Mouse (Mus musculus) erythroblast, adult 5-6 weeks (primary cell): ENCODE data around the gene Gldn. TPM values are rescaled to one million over a fixed set of nuclear protein-coding genes. Genes with fewer than 3 reads are reported as not detected.

Source experiments
- ATAC-seq: replicated peaks from 2 replicates; pipeline ENCODE4 v1.8.0; 2016; ENCODE audit warnings: moderate number of reproducible peaks, mild to moderate bottlenecking, moderate TSS enrichment, inconsistent platforms; ENCODE audit not compliant: poor library complexity, low FRiP score, severe bottlenecking
- total RNA-seq, 2 experiments: library from RNA; stranded (forward) in 1 of 2; stranded (reverse) in 1 of 2; fragments of 150-400 nt in 1 of 2; fragments of 200-764, 138-1000 nt in 1 of 2; gene quantifications; 2 replicates each; pipeline versions ENCODE4 v1.2.3 to v1.2.4; 2015 to 2017; ENCODE audit warnings: low replicate concordance in 2 of 2

The Gldn gene
- 0.42 TPM in 1 of 2 replicates, not detected in the other for total RNA-seq (2015; ENCODE audit: low replicate concordance)
- not detected in 2 replicates for total RNA-seq (2017; ENCODE audit: low replicate concordance)

DNA sequence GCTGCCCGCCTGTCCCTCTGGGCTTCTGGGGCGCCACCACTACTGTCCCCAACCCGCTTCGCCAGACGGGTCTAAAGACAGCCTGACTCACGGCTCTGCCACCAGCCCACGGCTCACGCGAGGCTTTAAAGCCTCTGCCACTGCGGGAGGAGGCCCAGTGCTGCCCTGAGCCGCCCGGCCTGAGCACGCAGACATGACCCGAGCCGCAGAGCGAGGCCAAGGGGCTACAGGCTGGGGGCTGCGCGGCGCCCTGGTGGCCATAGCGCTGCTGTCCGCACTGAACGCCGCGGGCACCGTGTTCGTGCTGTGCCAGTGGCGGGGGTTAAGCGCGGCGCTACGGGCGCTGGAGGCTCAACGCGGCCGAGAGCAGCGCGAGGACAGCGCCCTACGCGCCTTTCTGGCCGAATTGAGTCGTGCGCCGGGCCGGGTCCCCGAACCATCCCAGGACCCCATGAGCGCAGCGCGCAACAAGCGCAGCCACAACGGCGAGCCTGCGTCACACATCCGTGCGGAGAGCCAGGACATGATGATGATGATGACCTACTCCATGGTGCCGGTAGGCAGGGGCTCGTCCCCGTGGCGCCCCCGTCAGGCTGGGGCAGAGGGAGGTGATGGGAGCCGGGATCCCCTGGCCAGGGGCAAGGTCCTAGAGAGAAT lies at the start of gene Gldn:
Gene Gldn, plus strand, starts transcription at position 156 of the 657 bp plus-strand sequence.
- ATAC-seq = no peak

DNA sequence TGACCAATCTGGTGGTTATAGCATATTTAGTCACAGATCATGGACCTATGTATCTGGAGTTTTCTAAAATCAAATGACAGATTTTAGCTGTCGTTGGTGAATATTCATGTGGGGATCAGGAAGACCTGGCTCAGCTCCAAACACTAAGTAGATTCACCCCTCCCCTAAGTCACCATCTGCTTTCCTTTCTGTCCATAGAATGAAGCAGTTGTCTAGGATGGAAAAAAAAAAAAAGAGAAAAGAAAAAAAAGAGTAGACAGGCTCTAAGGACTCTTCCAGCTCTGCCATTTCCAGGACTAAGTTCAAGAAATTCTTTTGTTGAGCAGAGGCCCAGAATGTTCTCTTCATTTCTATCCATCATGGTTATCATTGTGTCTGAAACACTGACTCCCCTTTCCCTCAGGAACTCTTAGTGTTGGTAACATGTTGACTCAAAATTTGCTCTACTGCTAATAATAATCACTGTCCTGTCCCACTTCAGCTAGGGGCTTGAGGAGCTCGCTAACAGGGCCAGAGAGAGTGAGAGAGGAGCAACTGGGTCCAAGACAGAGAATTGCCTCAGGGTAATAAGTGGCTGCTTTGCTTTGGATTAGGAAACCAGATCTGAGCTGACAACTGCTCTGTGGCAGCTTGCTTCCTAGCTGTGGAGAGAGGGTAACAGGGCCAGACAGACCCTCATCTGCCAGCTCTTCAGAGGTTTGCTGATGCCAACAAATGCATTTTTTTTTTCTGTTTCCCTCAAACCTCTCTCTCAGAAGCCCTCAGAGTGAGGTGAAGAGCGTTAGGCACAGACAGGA lies 41.2 kb upstream of the Gldn start:
- ATAC-seq = no peak

DNA sequence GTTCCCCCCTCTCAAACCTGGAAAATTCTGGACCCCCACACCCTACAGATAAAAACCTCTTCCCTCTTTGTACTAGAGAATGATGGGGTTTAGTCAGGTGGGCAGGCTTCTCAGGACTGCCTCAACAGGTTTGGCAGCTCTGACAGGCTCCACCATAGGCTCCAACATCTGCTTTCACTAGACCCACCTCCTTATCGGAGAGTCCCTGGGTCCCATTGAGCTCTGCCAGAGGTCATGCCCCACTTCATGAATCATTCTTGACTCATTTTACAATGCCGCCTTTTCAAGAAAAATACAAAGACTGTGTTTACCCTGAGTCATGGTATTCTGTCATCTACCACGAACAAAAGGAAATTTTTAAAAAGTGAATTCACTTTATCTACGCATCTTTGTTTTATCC lies 21.5 kb upstream of the Gldn start:
- no peak for ATAC-seq

DNA sequence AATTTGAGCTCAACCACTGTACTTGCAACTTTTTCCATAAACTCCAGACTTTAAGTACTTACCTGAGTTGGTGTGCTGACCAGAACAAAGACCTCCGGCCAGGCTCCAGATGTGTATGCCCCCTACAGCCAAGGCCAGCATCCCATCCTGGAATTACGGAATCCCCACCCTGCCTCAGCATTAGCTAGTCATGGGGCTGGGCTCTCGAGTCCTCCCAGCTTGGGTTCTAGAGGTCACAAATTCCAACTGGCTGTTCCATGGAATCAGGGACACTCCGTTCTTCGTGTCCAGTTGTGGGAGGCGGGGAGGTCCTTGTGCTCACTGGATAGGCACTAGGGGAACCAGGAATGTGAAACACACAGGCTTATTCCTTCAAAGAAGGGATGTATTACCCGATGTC lies 18.3 kb upstream of the Gldn start, which contains the start of gene Cyp19a1:
Gene Cyp19a1, minus strand, starts transcription at position 101 of the 400 bp plus-strand sequence.
- no peak for ATAC-seq

DNA sequence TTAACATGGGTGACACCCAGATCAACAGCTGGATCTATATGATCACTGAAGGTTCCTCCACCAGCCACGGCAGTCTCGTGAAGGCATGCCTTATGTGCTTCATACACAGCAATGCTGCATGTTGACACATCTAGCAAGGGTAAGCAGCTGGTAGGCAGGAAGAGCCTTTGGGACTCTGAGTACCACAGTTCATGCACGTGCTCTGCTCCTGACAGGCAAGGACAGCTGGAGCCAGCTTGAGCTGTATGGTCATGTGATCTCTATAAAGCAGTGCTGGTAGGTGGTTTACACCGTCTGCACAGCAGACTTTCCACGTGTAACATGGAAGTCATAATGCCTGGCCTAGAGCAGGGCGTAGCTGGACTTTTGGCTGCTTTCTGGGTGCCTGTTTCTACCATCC lies 16.3 kb upstream of the Gldn start:
- no peak for ATAC-seq

DNA sequence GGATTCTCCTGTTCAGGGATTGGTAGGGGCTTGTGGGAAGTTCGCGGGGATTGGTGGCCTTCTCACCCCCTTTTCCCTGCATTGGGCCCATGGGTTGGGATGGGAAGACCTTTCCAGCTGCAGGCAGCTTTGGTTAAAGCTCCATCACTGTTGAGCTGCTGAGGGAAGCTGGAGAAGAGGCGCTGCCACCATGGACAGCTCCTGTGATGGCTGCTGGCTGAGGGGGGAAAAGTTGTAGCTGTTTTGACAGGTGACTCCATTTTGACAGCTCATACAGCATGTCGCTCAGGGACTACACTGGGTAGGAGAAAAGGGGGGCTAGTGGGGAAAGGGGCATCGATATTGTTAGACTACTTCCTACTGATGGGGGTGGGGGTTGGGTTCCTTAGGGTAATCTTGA lies 15.4 kb upstream of the Gldn start:
- ATAC-seq = no peak

DNA sequence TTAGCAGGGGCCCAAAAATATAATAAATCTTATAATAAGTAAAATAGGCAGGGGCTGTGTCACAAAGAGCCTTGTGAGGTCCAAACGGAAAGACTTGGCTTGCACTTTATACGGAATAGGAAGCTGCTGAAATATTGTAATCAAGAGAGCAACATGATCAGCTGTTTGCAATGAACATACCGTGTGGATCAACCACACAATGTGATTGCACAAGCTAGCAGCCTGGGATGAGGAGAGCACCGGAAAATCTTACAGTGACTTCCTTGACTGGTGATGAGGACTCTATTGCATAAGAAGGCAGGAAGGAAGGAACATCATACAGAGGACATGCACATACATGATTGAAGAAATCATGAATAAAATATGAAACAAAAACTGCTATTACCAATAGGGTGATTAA lies 11.0 kb upstream of the Gldn start:
- no peak for ATAC-seq

DNA sequence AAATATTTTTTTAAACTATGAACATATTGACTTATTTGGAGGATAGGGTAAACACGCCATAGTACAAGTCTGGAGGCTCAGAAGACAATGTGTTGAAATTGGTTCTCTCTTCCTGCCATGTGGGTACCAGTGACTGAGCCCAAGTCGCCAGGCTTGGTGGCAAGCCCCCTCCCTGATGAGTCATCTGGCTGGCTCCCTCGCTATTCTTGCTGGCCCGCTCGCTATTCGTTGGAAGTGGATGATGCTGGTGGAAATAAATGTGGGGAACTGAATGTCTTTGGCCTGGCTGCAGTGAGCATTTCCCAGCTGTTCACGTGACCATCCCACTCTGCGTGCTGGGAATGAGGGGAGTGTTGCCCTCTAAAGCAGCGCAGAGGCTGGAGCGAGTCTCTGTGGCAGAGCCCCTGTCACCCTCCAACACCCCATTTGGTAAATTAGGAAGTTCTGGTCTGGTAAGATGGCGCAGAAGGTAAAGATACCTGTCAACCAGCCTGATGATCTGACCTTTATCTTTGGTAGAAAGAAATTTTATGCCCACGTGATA lies 7.2 kb upstream of the Gldn start:
- ATAC-seq = no peak

DNA sequence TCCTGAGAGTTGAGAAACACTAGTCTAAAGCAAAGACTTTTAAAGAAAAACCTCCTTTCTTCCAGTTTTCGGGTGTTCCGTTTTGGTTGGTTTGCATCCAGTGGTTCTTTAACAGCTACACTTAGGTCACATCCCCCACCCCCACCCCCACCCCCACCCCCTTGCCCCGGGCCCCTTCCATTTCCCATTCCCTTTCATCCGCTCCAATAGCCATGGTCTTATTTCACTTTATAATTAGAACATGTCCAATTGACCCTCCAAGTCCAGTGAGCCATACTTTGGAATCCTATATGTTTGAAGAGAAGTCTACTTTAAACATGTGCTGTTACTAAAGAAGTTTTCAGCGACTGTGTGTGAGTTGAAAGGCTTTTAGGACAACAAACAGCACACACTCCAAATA lies 1.5 kb downstream of the Gldn start:
- no peak for ATAC-seq

DNA sequence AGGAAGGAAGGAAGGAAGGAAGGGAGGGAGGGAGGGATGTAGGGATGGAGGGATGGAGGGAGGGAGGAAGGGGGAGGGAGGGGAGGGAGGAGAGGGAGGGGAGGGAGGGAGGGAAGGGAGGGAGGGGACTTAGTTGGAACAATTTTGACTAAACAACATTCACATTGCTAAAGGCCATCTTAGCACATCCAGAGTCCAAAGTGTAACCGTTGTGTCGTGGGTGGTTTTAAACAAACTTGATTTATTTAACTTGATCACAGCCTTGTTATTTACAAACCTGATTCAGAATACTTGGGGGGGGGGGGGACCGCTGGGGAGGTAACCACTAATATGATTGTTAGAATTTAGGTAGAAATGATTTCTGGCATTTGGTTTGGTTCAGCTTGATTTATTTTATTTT lies 13.1 kb downstream of the Gldn start:
- ATAC-seq = no peak

DNA sequence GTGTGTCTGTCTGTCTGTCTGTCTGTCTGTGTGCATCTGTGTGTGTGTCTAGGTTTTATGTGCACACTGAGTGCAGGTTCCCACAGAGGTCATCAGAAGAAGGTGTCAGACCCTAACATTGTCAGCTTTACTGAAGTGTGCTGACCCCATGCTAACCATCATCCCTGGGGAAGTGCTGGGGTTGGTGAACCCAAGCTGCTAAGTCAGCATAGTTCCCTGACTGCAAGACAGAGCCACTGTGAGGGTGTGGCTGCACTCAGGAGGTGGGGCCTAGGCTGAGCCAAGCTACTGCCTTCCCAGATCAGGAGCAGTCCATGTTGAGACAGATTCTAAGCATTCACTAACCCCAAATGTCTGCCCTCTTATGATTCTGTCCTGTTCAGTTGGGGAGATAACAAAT lies 13.5 kb downstream of the Gldn start:
- ATAC-seq = no peak

DNA sequence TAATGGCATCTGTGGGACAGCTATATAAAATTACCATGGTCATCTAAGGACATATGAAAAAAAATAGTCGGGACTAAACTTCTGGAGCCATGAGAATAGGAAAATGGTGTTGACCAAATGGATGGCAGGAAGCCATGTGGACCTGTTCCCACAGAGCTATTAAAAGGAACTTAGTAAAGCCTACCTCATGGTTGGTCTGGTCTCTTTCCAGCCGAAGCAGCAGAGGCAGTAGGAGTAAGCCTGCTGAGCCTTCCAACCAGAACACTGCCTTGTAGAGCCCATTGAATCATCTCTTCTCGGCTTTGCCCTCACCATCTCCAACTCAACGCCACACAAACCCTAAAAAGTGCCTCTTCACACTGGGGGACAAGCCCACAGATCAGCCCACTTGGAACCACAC lies 15.0 kb downstream of the Gldn start:
- no peak for ATAC-seq

DNA sequence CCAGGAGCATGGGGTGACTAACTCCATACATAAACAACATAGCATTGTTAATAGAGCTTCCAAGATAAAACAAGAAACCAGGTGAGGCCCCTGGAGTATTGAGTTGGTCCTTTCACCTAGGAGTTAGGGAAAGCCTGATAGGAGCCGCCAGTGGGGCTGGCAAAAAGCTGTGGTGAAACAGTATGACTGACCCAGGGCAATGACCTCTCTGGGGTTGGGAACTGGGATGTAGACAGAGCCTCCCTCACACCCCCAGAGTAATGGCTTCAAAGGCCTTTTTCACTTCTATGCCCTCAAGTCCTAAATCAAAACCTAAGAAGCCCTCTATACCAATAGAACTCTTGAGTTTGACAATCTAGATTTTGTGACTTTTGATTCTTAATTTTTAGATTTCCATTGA lies 21.9 kb downstream of the Gldn start:
- ATAC-seq = no peak

DNA sequence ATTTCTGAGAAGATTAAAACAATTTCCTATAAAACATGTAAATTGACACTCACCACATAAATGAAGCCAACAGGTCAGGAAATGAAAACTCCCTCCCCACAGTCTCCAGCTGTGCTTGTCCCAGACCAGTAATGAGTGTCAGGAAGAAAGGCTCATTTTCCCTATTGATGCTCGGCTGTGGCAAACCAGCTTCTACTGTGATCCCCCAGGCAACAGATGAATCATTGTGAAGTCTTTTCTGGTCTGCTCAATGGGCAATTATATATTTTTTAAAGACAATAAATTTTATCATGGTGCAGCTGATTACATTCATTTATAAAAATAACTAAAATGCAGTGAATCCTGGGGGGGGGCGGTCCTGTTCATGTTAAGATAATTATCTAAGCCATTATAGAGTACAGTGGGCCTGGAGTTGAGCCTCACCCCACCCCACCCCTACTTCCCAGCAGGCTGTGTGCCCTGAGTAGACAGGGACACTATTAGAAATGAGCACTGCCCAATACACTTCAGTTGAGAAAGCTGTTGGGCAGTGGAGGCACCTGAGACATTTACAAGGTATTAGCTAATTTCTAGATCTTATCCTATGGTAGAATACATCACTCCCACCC lies 22.6 kb downstream of the Gldn start:
- ATAC-seq = no peak

DNA sequence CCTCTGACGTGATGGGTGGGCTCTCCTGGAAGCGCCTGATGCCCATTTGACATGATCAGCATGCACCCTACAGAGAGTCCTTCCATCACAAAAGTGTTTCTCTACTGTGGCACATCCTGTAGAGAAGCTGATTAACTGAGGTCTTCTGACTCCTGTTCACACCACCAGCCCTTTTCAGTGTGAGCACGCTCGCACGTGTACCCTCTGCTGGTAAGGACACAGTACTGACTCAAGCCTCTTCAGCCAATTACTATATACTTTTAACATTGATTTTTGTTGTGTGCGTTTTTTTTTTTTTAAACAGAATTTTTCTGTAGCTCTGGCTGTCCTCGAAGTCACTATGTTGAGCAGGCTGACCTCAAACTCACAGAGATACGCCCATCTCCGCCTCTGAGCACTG lies 30.1 kb downstream of the Gldn start:
- ATAC-seq = no peak

DNA sequence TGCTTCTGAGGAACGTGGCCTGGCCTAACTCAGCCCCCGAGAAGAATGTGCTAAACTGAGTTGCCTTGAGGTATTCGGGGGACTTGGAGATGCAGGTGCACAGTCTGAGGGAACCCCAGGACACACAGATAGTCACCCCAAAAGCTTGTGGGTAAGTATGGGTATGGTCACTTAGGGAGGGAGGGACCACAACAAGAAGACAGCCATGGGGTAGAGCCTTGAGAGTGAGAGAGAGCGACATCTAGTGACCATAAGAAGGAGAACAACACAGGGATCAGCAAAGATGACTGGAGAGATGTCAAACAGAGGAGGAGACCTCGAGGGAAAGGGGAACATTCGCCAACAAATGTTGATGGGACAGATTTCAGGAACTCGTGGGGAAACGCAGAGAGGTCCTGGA lies 37.2 kb downstream of the Gldn start:
- no peak for ATAC-seq

DNA sequence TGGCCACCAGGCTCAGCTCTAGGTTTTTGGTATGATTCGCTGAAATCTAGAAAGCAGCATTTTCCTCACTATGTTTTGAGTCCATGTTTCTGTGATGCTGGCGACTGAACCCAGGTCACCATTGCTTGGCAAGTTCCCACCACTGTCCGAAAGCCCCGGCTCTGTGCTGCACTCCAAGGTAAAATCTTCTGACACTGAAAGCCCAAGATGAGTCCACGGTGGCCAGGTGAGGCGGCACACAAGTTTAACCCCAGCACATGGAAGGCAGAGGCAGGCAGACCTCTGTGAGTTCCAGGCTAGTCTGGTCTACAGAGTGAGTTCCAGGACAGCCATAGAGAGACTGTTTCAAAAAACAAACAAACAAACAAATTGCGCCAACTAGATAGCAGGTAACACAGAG lies 42.9 kb downstream of the Gldn start:
- ATAC-seq = no peak

DNA sequence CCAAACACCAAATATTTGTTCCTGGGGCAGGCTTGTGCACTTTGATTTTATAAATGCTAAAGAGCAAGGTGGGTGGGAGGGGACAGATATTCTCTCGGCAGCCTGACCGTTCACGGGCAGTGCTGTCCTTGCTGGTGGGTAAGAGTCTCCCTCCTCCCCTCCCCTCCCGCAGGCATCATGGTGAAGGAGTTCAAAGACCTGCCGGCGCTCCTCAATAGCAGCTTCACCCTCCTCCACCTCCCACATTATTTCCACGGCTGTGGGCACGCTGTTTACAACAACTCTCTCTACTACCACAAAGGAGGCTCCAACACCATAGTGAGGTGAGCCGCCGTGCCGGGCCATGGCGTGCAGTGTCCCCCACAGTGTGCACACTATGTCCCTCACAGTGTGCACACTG lies 49.3 kb downstream of the Gldn start:
- no peak for ATAC-seq

DNA sequence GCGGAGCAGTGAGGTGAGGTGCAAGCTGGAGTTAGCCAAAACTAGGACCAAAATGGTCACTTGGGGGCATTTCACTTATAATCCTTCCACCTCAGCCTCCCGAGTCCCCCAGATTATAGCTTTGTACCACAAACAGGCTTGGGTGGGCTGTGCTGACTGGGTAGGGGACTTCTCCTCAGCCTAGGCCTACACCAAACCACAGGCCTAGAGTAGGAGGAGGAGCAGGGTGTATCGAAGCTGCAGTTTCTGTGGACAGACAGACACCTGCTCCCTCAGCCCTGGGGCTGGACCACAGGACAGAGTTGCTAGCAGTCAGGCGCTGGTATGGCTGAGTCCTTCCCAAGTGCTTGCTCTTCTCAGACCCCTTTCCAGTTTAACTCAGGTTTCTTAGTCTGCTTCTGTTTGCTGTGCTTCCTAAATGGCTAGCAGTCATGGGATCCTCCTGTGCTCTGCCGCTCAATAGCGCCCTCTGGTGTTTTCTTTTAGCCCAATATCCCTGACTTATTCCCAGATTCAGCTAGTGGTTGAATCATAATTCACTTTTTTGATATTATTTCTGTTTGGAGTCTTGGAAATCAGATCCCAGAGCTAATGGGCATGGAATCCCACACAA lies 50.4 kb downstream of the Gldn start:
- ATAC-seq = no peak

DNA sequence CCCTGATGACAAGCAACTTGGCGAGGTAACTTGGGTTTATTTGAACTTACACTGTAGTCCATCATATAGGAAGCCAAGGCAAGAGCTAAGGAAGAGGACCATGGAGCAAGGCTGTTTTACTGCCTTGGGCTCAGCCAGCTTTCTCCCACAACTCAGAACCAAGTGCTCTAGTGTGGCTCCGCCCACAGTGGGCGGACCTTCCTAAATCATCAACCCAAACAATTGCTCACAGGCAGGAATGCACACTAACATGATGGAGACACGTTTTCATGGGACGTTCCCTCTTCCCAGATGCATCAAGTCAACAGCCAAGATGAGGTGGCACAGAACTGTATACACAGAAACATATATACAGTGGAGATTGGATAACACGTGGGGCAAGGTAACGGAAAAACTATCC lies 55.7 kb downstream of the Gldn start:
- ATAC-seq = no peak
